Mouse (Mus musculus) splenic B cell, adult 2 months (primary cell): ENCODE measurements around the gene Hist1h2bf.
"Not testable (repeated sequence)": the region's sequence is repeated elsewhere in the genome, so short reads cannot be mapped to it uniquely, and the experiment has no call there.

Experiments used
- DNase-seq: peaks from one replicate; pipeline ENCODE4 v3.0.0-alpha.2; 2011; ENCODE audit warnings: low read depth, low spot score
- H3K27me3 ChIP-seq: 2 replicates; pipeline ENCODE4 v1.6.1; 2012; ENCODE audit warnings: mild to moderate bottlenecking, low read length, moderate library complexity, mixed read lengths; ENCODE audit not compliant: control insufficient read depth, poor library complexity, insufficient read depth, severe bottlenecking
- H3K36me3 ChIP-seq: 2 replicates; pipeline ENCODE4 v1.6.1; 2012; ENCODE audit warnings: mild to moderate bottlenecking, low read length, moderate library complexity, mixed read lengths; ENCODE audit not compliant: control insufficient read depth, poor library complexity, insufficient read depth, severe bottlenecking

The Hist1h2bf gene

DNA sequence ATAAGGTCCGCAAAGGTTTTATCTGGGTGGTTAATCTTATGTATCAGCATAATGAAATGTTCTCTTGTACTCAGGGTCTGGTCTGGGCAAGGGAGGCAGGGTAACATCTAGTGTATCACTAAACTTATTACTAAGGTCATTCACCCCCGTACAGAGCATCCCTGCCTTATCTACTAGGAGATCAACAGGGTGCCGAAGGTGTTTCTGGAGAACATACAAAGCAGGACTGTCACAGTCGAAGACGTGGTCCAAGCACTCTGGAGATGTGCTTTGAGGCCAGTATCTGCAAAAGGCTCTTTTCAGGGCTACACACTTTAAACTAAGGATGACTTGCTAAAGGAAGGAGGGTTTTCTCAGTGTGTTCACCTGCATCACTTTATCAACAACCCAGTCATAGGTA, 27.3 kb downstream of the Hist1h2bf start:
- Histone ChIP-seq H3K27me3 (no peaks in the 10 kb centered on the region), H3K36me3 (0 out of 2 replicates have a peak, but pooled peaks cover 2% of the 10 kb centered on the region)
- DNase-seq: no peak

DNA sequence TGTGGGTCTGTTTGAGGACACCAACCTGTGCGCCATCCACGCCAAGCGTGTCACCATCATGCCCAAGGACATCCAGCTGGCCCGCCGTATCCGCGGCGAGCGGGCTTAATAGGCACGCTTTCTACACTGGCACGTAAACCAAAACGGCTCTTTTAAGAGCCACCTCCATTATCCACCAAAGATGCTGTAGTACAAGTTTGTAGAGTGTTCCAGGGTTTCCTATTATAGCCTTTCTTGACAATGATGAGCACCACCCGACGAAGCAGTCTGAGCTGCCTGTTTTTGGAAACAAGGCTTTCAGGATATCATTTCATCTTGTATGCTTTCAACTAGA, 29.2 kb downstream of the Hist1h2bf start:
- H3K36me3 ChIP-seq, H3K27me3 ChIP-seq, DNase-seq: not testable (repeated sequence)

DNA sequence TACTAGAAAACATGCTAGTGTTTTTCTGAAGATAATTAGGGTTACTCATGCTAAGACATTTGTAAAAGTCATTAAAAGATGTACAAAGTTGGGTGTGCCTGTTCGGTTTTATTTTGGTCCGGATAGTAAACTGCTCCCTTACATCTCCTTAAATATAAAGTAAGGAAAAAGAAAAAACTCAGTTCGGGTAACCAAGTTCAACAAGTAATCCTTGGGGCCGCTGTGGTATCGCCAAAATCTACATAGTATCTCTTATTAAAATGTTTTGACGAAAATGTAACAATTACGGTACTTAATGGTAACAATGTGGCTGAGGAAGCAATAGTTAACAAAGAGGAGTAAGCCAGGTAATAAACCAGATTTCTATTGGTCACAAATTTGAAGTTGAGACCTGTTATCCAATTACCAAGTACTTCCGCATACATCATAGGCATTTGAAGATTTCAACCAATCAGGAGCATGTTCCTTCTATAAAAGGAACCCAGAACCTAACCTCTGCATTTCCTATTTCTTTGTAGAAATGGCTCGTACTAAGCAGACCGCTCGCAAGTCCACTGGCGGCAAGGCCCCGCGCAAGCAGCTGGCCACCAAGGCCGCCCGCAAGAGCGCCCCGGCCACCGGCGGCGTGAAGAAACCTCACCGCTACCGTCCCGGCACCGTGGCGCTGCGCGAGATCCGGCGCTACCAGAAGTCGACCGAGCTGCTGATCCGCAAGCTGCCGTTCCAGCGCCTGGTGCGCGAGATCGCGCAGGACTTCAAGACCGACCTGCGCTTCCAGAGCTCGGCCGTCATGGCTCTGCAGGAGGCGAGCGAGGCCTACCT, 29.8 kb downstream of the Hist1h2bf start, which contains the start of gene Hist1h3f:
Gene Hist1h3f (plus strand): TSS at position 88 of the 822 bp plus-strand sequence.
- DNase-seq: peak; percentile 96
- 0 out of 2 replicates have a peak, but pooled peaks cover 2% of the 10 kb centered on the region for H3K36me3 ChIP-seq
- H3K27me3 ChIP-seq: no peaks in the 10 kb centered on the region

DNA sequence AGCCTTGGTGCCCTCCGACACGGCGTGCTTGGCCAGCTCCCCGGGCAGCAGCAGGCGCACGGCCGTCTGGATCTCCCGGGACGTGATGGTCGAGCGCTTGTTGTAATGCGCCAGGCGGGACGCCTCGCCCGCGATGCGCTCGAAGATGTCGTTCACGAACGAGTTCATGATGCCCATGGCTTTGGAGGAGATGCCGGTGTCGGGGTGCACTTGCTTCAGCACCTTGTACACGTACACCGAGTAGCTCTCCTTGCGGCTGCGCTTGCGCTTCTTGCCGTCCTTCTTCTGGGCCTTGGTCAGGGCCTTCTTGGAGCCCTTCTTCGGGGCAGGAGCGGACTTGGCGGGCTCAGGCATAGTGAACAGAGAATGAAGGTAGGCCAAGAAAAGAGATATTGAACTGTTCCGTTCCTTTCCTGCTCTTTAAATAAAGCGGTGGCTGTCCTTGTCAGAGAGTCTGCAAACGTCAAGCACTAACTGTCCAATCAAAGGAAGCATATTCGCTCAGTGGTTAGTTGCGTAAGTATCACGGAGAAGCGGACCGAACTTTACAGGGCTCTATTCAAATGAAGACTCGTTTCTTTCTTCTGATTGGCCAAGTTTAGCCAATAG, 30.9 kb downstream of the Hist1h2bf start, which contains the start of gene Hist1h2bh:
Gene Hist1h2bh (minus strand): TSS at position 394 of the 609 bp plus-strand sequence.
- not testable (repeated sequence) for H3K36me3 ChIP-seq, H3K27me3 ChIP-seq
- peak; percentile 97 for DNase-seq

DNA sequence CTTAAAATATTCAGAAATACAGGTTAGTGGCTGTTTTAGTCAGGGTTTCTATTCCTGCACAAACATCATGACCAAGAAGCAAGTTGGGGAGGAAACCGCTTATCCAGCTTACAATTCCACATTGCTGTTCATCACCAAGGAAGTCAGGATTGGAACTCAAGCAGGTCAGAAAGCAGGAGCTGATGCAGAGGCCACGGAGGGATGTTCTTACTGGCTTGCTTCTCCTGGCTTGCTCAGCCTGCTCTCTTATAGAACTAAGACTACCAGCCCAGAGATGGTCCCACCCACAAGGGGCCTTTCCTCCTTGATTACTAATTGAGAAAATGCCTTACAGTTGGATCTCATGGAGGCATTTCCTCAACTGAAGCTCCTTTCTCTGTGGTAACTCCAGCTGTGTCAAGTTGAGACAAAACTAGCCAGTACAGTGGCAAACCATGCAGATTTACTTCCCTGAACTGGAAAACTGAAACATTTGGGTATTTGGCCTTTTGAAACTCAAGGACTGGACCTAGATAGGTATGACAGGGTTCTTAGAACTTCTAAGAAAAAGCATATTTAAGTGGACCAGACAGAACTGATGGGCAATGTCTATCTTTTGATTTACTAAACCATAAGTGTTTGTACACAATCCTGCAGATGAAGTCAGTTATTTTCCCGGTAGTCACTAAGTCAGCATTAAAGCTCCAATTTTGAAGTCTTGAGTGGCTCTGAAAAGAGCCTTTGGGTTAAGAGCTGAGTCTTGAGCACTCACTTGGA, 31.6 kb downstream of the Hist1h2bf start:
- not testable (repeated sequence) for H3K27me3 ChIP-seq, H3K36me3 ChIP-seq, DNase-seq

DNA sequence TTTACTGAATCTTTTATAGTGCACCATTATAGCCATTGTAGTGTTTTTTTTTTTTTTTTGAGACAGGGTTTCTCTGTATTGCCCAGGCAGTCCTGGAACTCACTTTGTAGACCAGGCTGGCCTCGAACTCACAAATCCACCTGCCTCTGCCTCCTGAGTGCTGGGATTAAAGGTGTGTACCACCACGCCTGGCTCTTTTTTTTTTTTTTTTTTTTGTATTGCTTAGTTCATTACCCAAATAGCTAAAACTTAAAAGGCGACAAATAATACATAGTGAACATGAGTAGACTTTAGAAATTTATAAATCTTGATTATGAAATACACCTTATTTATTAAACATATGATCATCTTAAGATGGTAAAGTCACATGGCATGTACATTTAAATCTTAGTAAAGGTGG, 32.5 kb downstream of the Hist1h2bf start:
- DNase-seq: no peak

DNA sequence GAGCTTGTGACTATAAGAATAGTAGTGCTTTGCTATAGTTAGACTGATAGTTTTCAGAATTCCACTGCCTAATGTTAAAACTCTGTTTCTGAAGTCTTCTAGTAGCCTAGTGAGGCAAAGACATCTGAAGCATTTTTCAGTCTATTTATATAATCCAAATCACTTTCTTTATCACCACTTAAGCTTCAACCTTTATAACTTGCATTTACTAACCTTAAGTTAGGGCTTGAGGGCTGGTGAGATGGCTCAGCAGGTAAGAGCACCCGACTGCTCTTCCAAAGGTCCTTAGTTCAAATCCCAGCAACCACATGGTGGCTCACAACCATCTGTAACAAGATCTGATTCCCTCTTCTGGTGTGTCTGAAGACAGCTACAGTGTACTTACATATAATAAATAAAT, 34.2 kb downstream of the Hist1h2bf start:
- DNase-seq, H3K27me3 ChIP-seq, H3K36me3 ChIP-seq: not testable (repeated sequence)

More for the DNA sequence above, 32.5 kb downstream of the Hist1h2bf start:
- Histone ChIP-seq H3K36me3 (0 out of 2 replicates have a peak, but pooled peaks cover 2% of the 10 kb centered on the region), H3K27me3 (no peaks in the 10 kb centered on the region)

DNA sequence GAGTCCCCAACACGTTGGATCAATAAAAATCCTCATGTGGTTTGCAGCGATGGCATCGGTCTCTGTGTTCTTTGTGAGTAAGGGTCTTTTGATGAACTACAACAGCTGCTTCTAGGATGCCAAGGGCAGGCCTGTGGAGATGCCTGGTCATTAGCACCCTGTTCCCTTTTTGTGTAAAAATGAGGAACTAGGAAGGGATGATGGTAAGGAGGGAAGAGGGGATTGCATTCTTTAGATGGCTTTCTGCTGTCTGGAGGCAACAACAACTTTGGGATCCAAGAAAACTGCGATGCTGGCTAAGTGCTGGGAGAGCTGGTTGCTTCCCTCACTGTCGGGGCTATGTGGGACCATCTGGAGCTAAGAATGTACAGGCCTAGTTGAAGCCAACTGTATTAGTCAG, 35.7 kb downstream of the Hist1h2bf start:
- H3K36me3 ChIP-seq: no peaks in the 10 kb centered on the region
- DNase-seq: no peak
- no peaks in the 10 kb centered on the region for H3K27me3 ChIP-seq

DNA sequence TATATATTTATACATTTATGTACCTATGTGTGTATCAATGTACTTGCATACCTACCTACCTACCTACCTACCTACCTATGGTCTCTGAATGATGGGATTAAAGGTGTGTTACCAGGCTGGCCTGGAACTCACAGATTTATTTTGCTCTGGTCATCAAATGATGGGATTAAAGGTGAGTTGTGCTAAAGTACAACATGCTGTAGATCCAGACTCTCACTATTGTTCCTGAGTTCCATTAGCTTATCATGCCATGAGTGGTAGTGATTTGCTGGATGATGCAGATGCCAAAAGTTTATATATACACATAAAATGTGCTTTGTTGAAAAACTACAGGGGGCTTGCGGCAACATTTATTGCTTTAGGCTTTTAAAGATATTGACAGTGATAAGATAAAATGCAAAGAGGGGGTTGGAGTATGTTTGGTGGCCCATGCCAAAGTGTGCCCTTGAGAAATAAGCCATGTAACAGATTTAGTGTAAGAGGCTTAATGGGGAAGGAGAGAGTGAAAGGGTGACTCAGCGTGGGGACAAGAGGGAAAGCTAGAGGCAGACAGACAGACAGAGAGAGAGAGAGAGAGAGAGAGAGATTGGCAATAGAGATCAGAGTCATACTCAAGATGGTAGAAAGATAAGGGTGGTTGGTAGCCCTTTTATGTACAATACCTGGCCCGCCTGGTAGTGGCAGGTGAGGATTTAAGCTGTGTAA, 36.8 kb downstream of the Hist1h2bf start:
- no peak for DNase-seq
- no peaks in the 10 kb centered on the region for H3K27me3 ChIP-seq
- no peaks in the 10 kb centered on the region for H3K36me3 ChIP-seq

DNA sequence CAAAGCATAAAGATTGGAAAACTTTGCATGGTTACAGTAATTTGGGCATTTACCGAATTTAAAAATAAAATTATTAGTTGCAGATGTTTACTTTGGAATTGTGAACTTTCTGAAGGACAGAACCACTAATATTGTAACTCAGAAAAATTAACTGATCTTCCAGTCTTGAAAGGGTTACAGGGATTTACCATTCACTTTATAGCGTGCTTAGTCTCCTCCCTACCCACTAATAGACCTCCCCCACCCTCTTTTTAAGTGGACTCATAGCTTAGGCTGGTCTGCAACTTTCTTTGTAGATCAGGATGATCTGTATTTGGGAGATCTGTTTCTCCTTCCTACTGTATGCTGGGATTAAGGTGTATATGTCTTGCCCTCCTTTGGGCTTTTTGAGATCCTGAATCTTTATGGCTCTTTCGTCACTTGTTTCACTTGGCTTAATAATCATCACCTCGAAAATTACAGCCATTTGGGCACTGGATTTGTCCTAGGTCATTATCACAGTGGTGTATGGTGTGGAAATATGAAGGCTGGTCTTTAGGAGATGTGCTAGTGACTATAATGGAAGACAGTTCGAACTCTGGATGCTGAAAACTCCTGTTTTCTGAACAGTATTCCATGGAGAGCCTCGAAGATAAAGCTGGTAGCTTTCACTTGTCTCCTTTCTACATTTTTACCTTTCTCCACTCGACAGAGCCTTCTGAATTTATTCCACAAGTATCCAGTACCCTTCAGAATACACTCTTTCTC, 37.7 kb downstream of the Hist1h2bf start:
- H3K36me3 ChIP-seq: no peaks in the 10 kb centered on the region
- no peak for DNase-seq
- no peaks in the 10 kb centered on the region for H3K27me3 ChIP-seq

DNA sequence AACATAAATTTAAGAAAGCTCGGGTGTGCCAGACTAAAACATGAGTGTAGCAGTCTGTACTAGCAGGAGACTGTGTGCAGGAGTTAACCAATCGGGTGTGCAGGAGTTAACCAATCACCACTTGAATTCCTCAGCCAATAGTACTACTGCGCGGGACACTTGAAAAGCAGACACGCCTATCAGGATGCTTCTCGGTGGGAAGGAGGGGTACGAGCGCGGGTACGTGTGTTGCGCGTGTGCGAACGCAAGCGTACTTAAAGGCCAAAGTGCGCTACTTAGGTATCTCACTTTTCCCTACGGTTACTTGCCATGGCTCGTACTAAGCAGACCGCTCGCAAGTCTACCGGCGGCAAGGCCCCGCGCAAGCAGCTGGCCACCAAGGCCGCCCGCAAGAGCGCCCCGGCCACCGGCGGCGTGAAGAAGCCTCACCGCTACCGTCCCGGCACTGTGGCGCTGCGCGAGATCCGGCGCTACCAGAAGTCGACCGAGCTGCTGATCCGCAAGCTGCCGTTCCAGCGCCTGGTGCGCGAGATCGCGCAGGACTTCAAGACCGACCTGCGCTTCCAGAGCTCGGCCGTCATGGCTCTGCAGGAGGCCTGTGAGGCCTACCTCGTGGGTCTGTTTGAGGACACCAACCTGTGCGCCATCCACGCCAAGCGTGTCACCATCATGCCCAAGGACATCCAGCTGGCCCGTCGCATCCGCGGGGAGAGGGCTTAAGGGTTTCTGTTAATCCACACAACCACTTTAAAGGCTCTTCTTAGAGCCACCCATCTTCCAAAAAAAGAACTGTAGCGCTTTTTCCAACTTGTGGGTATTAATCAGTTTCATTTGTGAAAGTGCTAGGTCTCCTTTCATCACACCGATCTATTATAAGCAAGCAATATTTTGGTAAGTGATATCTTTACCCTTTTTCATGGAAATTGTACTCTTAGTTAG, 38.6 kb downstream of the Hist1h2bf start, which contains the start of gene Hist1h3g:
Gene Hist1h3g (plus strand): TSS at position 286 of the 939 bp plus-strand sequence.
- not testable (repeated sequence) for H3K36me3 ChIP-seq, H3K27me3 ChIP-seq
- peak; percentile 92 for DNase-seq

DNA sequence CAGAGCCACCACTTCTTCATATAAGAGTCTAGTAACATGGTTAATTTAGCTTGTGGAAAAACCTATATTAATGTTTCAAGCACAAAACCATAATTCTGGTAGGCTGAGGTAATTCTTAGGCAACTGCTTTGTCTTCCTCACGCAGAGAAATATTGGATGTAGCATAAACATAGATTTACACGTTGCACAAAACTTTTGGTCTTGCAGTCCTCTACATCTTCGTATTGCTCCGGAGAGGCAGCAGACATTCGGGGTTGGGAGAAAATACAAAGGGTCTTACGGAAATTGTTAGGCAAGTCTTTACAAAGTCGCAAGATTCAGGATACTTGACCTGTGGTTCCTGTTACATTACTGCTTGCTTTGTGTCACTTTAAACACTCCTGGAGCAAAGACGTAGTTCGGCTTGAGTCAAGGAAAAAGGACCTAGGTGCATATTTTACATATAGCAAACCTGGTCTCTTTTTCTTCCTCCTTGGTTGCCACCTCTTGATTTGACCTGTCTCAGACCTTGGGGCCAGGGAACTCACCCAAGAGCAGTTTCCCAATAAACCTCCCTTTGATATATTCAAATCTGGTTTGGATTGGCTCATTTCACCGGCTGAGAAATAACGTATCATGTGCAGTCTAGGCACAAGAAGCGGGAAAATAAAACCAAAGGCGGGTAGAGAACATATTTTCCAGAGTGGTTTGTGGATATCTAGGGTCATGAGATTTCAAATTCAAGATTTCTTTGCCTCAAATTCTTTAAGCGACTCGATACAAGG, 39.4 kb downstream of the Hist1h2bf start:
- DNase-seq: no peak
- no peaks in the 10 kb centered on the region for H3K36me3 ChIP-seq
- H3K27me3 ChIP-seq: no peaks in the 10 kb centered on the region
